Mouse (Mus musculus) liver, adult 2 months (tissue): ENCODE data around the gene Llph. TPM values are rescaled to one million over a fixed set of nuclear protein-coding genes. Genes with fewer than 3 reads are reported as not detected.

ENCODE experiments used
- DNase-seq: peaks from one replicate; pipeline ENCODE4 v3.0.0-alpha.2; 2011; ENCODE audit warnings: low read depth, low spot score; ENCODE audit errors: extremely low read depth
- H3K27ac ChIP-seq: fragments of 200-500 bp; replicated peaks from 2 replicates; pipeline ENCODE4 v1.5.1; 2012; ENCODE audit warnings: low read depth, mild to moderate bottlenecking, control low read depth, inconsistent platforms, low read length; ENCODE audit not compliant: insufficient read depth
- H3K27me3 ChIP-seq: fragments of 200-500 bp; 2 replicates; pipeline ENCODE4 v1.6.1; 2012; ENCODE audit warnings: mild to moderate bottlenecking, moderate library complexity, low read length, inconsistent platforms; ENCODE audit not compliant: control insufficient read depth, insufficient read depth
- H3K36me3 ChIP-seq: fragments of 200-500 bp; 2 replicates; pipeline ENCODE4 v1.6.1; 2012; ENCODE audit warnings: low read length, inconsistent platforms; ENCODE audit not compliant: control insufficient read depth, insufficient read depth
- H3K4me1 ChIP-seq: fragments of 200-500 bp; 2 replicates; pipeline ENCODE4 v1.6.1; 2011; ENCODE audit warnings: low read length; ENCODE audit not compliant: control insufficient read depth, insufficient read depth
- H3K4me3 ChIP-seq: fragments of 200-500 bp; 2 replicates; pipeline ENCODE4 v1.5.1; 2011; ENCODE audit warnings: low read depth, mild to moderate bottlenecking, control low read depth, low read length, moderate library complexity; ENCODE audit not compliant: insufficient read depth
- H3K79me2 ChIP-seq: fragments of 200-500 bp; 2 replicates; pipeline ENCODE4 v1.6.1; 2012; ENCODE audit warnings: inconsistent platforms, mild to moderate bottlenecking, low read length, moderate library complexity; ENCODE audit not compliant: control insufficient read depth, insufficient read depth
- H3K9ac ChIP-seq: fragments of 200-500 bp; 2 replicates; pipeline ENCODE4 v1.6.1; 2012; ENCODE audit warnings: low read depth, mild to moderate bottlenecking, control low read depth, inconsistent platforms, low read length
- CTCF ChIP-seq: fragments of 200-500 bp; IDR thresholded peaks from 2 replicates; pipeline ENCODE4 v1.5.1; 2011; ENCODE audit warnings: low read depth, low read length, control low read depth
- POLR2A ChIP-seq: fragments of 200-500 bp; IDR thresholded peaks from 2 replicates; pipeline ENCODE4 v1.6.1; 2011; ENCODE audit warnings: low read length, control low read depth; ENCODE audit not compliant: insufficient read depth; ENCODE audit errors: extremely low read depth
- WGBS: fragments of 180-500 bp; shearing (Covaris S2); methylation state at CpG from one replicate; pipeline ENCODE4 v1.1.7; 2018; 5-methylcytosine and 5-hydroxymethylcytosine counted together
- polyA plus RNA-seq: library from polyadenylated mRNA; depleted of rRNA; stranded (reverse); fragments of >200 nt; gene quantifications from 2 replicates; pipeline ENCODE4 v1.2.3, GENCODE M21; 2012
- total RNA-seq: library from RNA; depleted of rRNA; stranded (reverse); fragments of >200 nt; gene quantifications from 2 replicates; pipeline ENCODE4 v1.2.3, GENCODE M21; 2014

The Llph gene
- total and polyA plus RNA-seq, 2 experiments: 4.9 to 15.2 TPM

- 3% methylated on average over 13 of the region's 13 CpGs for WGBS
- Histone ChIP-seq H3K36me3 (no peaks in the 10 kb centered on the region), H3K4me1 (0 out of 2 replicates have a peak, but pooled peaks cover 1% of the 10 kb centered on the region), H3K27ac (peak within 1 kb of the TSS; percentile 19), H3K9ac (peak within 1 kb of the TSS; percentile 71), H3K4me3 (peak within 1 kb of the TSS; percentile 77), H3K27me3 (no peaks in the 10 kb centered on the region), H3K79me2 (no peaks in the 10 kb centered on the region)
- no peak for TF ChIP-seq POLR2A
- TF ChIP-seq CTCF: peak; percentile 96
- peak; percentile 44 for DNase-seq
These were observed 24.9 kb upstream of the Llph start, which contains the start of gene Irak3 for GRCm38 (mm10) chr10:120201961-120202402. Gene Irak3, minus strand, starts transcription at chr10:120202130.

GRCm38 (mm10) chr10:120202467-120203250 is 24.2 kb upstream of the Llph start:
- Histone ChIP-seq H3K4me3 (no peak overlapping the region), H3K79me2 (no peaks in the 10 kb centered on the region), H3K9ac (no peak overlapping the region), H3K36me3 (no peaks in the 10 kb centered on the region), H3K27ac (no peak overlapping the region), H3K4me1 (0 out of 2 replicates have a peak, but pooled peaks cover 1% of the 10 kb centered on the region), H3K27me3 (no peaks in the 10 kb centered on the region)
- 73% methylated on average over 16 of the region's 16 CpGs for WGBS
- no peak for DNase-seq
- TF ChIP-seq CTCF (no peak), POLR2A (no peak)

GRCm38 (mm10) chr10:120204591-120205210 is 22.2 kb upstream of the Llph start:
- 82% methylated on average over 13 of the region's 13 CpGs for WGBS
- TF ChIP-seq CTCF (no peak), POLR2A (no peak)
- Histone ChIP-seq H3K79me2 (peaks cover 7% of the 10 kb centered on the region; the same call in 1 of the 2 replicates), H3K4me3 (no peak overlapping the region), H3K9ac (no peak overlapping the region), H3K27ac (no peak overlapping the region), H3K36me3 (no peaks in the 10 kb centered on the region), H3K4me1 (peaks cover 4% of the 10 kb centered on the region), H3K27me3 (no peaks in the 10 kb centered on the region)
- DNase-seq: no peak

GRCm38 (mm10) chr10:120208015-120208414 is 18.9 kb upstream of the Llph start:
- peaks cover 5% of the 10 kb centered on the region for H3K4me1 ChIP-seq
- TF ChIP-seq CTCF (no peak), POLR2A (no peak)
- no peaks in the 10 kb centered on the region for H3K36me3 ChIP-seq
- H3K4me3 ChIP-seq: peak overlapping the region; percentile 24; the same call in 1 of the 2 replicates
- H3K9ac ChIP-seq: no peak overlapping the region
- no peak for DNase-seq
- peaks cover 16% of the 10 kb centered on the region; the same call in 1 of the 2 replicates for H3K79me2 ChIP-seq
- H3K27me3 ChIP-seq: no peaks in the 10 kb centered on the region
- no peak overlapping the region for H3K27ac ChIP-seq
- WGBS: 81% methylated on average over 8 of the region's 8 CpGs

- DNase-seq: peak; percentile 78
- peak overlapping the region; percentile 97 for H3K9ac ChIP-seq
- peak overlapping the region; percentile 41; the same call in 1 of the 2 replicates for H3K27ac ChIP-seq
- peaks cover 16% of the 10 kb centered on the region; the same call in 1 of the 2 replicates for H3K79me2 ChIP-seq
- TF ChIP-seq CTCF (peak; percentile 51), POLR2A (peak; percentile 75)
- no peaks in the 10 kb centered on the region for H3K36me3 ChIP-seq
- H3K27me3 ChIP-seq: no peaks in the 10 kb centered on the region
- peaks cover 5% of the 10 kb centered on the region for H3K4me1 ChIP-seq
- WGBS: under 1% methylated on average over 53 of the region's 53 CpGs
- peak overlapping the region; percentile 83 for H3K4me3 ChIP-seq
These were observed 18.0 kb upstream of the Llph start for GRCm38 (mm10) chr10:120208575-120209538.
